Mouse (Mus musculus) lung, postnatal 0 days (tissue): ENCODE data around the gene Gzmk.

Experiments used
- CTCF ChIP-seq: IDR thresholded peaks from 2 replicates; pipeline ENCODE4 v1.5.1; 2016; ENCODE audit warnings: antibody characterized with exemption, mild to moderate bottlenecking
- EP300 ChIP-seq: IDR thresholded peaks from 2 replicates; pipeline ENCODE4 v1.6.1; 2016; ENCODE audit warnings: antibody characterized with exemption, mild to moderate bottlenecking, control low read depth

DNA sequence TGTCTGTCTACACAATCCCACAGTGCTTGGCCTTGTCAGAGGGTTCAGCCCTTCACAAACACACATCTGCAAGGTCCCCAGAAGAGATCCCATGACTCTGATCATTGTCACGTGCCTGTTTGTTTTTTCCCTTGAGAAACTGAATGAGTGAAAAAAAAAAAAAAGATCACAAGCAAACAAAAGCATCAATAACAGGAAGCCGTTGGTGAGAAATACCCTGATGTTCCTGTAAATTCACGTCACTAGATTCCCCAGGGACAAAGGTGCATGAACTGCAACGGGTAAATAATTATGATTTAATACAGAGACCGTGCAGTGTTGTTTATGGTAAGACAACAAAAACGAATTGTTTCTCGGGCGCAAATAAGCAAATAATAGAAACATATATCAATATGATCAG lies 19.3 kb upstream of the Gzmk start:
- TF ChIP-seq CTCF (no peak), EP300 (peak; percentile 84)
